Mouse (Mus musculus): ENCODE data around the gene Herpud2.

The Herpud2 gene

DNA sequence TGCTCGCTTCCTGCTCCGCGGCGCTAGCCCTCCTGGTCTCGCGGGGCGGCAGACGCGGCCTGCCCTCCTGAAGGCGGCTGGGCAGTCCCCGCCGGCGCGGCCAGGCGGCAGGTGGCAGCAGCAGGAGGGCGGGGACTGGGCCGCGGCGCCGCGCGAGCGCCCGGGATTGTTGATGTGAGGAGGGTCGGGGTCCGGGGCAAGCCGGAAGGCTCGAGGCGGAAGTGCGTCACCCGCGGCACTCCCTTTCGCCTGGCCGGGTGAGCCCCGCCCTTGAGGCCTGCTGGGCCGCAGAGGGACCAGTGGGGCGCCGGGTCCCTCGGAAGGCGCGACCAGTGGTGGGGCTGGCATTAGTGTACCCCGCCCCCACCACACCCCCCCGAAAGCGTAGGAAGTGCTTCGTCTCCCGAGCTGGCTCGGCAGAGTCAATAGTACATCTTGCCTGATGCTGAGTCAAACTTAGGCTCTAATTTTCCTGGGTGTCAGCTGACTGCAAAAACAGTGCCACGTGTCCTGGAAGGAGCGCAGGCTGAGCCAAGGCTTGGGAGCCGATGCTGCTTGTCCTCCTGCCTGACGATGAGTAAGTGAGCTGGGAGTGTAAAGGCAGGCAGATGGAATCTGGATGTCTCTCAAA, at the start of gene Herpud2:
Gene Herpud2 (minus strand): TSS at position 210 of the 631 bp plus-strand sequence.
- peak; percentile 88 to 95 for DNase-seq (ENCODE audit: low spot score in 2 of 2)

GRCm38 (mm10) chr9:25200987-25201386, 49.4 kb upstream of the Herpud2 start:
- DNase-seq (ENCODE audit: low spot score in 2 of 2): no peak

GRCm38 (mm10) chr9:25200148-25200547, 48.5 kb upstream of the Herpud2 start:
- no peak for DNase-seq (ENCODE audit: low spot score in 2 of 2)

GRCm38 (mm10) chr9:25196746-25197145, 45.1 kb upstream of the Herpud2 start:
- no peak for DNase-seq (ENCODE audit: low spot score in 2 of 2)

DNA sequence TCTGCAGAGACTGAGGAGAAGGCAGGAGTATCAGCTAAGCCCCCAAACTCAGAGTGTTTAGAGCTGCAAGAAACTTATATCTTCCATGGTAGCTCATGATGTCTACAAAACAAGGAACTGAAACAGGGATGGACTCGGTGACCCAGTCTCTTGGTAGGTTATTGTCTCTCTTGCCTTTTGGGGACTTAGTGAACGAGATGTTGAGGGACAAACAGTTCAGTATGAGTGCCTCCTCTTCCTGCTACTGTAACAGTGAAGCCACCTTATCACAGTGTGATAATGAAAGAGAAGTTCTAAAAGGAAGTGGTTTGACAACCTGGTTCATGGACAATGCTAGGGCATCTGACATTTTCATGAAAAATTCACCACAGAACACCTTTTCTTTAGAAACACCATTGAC, 40.0 kb upstream of the Herpud2 start:
- no peak for DNase-seq (ENCODE audit: low spot score in 2 of 2)

DNA sequence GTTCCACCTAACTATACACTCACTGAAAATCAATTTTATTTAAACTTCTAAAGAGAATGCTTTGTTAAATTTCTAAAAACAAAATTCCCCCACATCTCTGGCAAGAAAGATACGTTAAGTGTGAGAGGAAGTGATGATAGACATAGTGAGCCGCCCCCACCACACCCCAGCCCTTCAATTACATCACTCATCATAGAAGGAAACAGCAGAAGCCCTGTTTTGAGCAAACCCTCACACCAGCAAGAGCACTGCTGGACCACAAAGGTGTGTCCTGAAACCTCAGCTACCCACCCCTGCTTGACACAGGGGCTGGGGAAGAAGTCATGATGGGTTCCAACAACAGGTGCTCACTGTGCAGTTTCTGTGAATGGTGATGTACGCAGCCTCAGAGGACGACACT, 34.9 kb upstream of the Herpud2 start:
- no peak for DNase-seq (ENCODE audit: low spot score in 2 of 2)

GRCm38 (mm10) chr9:25185854-25186253, 34.2 kb upstream of the Herpud2 start:
- DNase-seq (ENCODE audit: low spot score in 2 of 2): no peak

DNA sequence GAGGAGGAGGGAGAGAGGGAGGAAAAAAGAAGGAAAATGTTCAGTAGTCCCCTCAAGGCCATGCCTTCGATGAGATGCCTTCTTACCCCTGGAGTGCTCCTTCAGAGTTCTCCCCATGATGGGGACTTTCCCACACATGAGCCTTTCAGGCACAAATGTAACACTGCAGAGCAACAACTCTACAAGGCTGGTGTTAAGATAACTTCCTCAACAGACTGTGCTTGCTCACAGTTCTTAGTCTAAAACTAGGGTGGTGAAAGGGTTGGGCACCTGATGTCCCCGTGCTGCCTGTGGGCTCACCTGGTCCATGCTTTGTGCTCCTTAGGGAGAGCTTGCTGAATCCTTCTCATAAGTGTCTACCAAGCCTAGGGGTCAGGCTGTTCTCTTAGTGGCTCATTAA, 33.0 kb upstream of the Herpud2 start:
- no peak for DNase-seq (ENCODE audit: low spot score in 2 of 2)

DNA sequence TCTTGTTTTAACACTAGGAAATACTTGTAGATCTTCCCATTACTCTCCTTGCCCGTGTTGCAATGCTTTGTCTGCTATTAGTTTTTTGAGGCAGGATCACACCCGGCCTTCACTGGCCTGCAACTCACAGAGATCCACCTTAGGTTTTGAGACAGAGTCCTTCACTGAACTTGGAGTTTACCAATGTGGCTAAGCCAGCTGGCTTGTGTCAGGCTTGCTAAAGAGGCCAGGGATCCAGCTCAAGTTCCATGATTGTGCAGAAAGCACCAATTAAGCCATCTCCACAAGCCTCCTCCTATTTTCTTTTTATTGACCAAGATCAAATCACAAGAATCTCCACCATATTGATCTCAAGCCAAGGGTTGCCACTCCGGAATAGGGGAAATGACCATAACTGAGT, 26.4 kb upstream of the Herpud2 start:
- no peak for DNase-seq (ENCODE audit: low spot score in 2 of 2)

- no peak for DNase-seq (ENCODE audit: low spot score in 2 of 2)
These were observed 25.6 kb upstream of the Herpud2 start for GRCm38 (mm10) chr9:25177201-25177600.

DNA sequence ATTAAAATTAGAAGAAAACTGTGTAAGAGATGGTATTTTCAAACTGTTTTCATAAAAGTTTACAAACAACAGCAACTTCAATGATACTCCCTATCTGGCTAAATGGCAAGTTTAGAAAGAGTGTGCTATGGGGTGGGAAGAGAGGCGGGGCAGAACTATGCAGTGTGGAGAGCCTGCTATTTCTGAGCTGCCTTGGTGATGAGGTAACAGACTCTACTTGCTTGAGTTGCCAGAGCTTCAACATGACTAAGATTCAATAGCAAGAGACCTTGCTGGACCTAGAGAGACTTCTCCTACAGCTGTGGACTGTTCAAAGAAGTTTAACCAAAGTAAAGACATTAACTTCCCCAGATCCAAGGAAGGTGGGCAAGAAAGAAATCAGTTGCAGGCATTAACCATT, 24.9 kb upstream of the Herpud2 start:
- DNase-seq (ENCODE audit: low spot score in 2 of 2): no peak

DNA sequence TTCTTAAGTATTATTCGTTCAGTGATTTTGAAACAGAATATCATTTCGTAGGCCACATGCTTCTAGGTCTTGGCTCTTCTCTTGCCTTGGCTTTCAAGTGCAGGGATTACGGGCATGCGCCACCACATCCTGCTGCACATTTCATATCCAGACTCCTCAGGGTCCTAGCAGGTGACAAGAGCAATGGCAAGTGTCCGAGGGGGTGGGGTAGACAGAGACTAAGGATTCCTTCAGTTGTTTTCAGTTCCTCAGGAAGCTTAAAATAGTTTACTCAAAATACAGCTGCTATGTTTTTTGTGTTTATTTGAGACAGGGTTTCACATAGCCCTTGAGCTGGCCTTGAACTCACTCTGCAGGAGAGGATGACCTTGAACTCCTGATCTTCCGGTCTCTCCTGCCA, 24.4 kb upstream of the Herpud2 start:
- no peak for DNase-seq (ENCODE audit: low spot score in 2 of 2)

GRCm38 (mm10) chr9:25175039-25175442, 23.4 kb upstream of the Herpud2 start:
- no peak for DNase-seq (ENCODE audit: low spot score in 2 of 2)

DNA sequence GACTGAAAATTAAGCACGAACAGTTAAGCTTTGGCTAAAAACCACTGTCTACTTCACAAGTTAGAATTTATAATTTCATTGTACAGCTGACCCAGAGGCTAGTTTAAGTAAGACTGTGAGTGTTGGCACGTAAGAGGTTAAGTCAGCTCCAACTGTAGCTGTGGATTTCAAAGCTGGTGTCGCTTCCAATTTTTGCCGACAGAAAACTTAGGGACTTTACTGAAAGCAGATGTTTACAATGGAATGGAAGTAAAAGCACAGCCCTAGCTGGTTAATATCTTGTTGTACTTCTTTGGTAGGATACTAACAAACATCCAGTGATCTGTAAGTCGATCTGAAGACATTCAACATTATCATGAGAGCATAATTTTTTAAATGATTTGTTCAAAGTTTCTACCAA, 23.0 kb upstream of the Herpud2 start:
- DNase-seq (ENCODE audit: low spot score in 2 of 2): no peak

DNA sequence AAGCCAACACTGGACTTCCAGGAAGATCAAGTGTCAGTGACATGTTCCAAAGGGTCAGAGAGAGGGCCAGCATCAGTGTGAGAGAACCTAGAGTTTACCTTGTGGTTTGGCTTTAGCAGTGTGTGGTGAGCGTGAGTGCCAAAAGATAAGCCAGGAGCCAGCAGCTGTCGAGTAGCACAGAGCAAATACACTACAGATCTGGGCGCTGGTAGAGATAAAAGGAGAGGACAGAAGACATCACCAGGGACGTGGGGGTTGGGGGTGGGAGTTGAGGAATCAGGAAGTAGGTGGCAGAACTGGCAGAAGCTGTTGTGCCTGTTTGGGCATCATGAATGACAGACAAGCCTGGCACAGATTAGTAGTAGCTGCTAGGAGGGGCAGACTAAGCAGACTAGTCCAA, 21.6 kb upstream of the Herpud2 start:
- no peak for DNase-seq (ENCODE audit: low spot score in 2 of 2)

GRCm38 (mm10) chr9:25169626-25170025, 18.0 kb upstream of the Herpud2 start:
- no peak for DNase-seq (ENCODE audit: low spot score in 2 of 2)

- peak; percentile 70 to 84 for DNase-seq (ENCODE audit: low spot score in 2 of 2)
These were observed 16.0 kb upstream of the Herpud2 start for GRCm38 (mm10) chr9:25167458-25168084.

DNA sequence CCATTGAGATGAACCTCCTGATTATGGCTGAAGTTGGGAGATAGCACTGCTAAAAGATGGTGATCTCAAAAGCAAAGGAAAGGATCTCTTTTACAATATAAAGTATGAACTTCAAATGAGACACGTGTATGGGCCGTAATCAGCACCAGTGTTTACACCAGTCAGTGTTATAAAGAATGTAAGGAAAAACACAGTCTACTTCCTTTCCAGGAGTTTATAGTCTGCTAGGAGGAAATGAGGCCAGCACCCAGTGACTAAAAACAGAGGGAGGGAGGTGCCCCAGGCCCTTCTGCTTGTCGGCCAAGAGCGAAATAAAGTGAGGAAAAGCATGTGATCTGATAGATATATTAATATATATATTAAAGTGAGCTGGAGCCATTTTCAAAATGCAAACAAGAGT, 6.6 kb upstream of the Herpud2 start:
- DNase-seq (ENCODE audit: low spot score in 2 of 2): no peak

DNA sequence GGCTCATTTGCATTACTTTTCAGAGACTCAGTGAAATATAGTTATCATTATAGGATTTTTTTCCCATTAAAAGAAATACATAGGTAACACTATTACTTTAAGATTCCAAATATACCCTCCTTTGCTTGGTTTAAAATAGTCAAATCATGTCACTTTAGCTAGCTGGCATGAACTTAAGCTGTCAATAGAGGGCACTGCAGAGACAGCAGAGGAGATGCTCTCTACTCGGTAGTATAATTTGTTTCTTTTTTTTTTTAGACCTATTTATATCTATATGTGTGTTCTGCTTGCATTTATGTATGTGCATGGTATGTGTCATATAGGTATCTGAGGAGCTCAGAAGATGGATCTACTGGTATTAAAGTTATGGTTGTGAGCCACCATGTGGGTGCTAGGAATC, 4.8 kb upstream of the Herpud2 start:
- DNase-seq (ENCODE audit: low spot score in 2 of 2): no peak

- no peak for DNase-seq (ENCODE audit: low spot score in 2 of 2)
These were observed 1.4 kb upstream of the Herpud2 start for GRCm38 (mm10) chr9:25153066-25153465.

DNA sequence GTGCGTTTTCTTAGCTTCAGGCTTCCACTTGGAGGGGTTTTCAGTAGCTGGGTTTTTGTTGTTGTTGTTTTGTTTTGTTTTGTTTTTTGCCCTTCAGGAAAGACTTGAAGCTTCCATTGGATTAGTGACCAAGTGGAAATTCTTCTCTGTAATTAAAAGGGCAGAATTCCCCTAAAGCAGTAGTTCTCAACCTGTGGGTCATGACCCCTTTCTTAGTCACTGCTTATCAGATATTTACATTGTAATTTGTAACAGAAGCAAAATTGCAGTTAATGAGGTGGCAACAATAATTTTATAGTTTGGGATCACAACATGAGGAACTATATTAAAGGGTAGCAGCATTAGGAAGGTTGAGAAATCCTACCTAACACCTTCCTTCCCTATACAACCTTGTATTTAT, 837 bp upstream of the Herpud2 start:
- no peak for DNase-seq (ENCODE audit: low spot score in 2 of 2)

- DNase-seq (ENCODE audit: low spot score in 2 of 2): peak; percentile 71 to 87
These were observed 619 bp downstream of the Herpud2 start for GRCm38 (mm10) chr9:25150791-25151610.

GRCm38 (mm10) chr9:25148767-25149166, 2.9 kb downstream of the Herpud2 start:
- DNase-seq (ENCODE audit: low spot score in 2 of 2): peak in 1 of 2 experiments; percentile 41
